Mouse (Mus musculus) retina, postnatal 1 day (tissue): Measurements from ENCODE around the gene Pdp2.
"Not testable (repeated sequence)": the region's sequence is repeated elsewhere in the genome, so short reads cannot be mapped to it uniquely, and the experiment has no call there.

Source experiments
- DNase-seq: peaks from one replicate; pipeline ENCODE4 v3.0.0-alpha.2; 2012

Pdp2 gene

DNA sequence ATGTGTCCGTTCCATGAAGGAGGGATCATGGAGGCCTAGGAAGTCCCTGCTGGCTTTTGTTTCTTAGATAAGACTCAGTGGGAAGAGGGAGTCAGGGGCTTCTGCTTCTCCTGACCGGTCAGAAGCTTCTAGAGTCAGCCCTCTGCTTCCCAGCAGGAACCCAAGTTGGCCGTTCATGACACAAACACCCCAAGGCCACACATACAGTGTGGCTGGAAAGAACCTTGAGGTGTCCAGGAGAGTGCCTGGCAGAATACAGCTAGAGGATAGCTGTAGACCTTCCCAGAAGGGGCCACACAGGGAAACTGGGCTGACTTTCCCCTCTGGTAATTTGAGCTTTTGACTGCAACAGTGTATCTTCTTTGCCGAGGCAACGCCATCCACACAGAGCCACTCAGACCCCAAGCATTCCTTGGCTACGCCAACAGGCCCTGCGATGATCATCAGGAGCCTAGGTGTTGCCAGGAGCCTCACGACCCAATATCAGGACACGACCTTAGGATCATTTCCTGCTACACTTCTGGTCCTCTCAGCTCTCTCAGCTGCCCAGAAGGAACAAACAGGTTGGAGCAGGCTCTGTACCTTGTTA, 42.0 kb downstream of the Pdp2 start:
- DNase-seq = no peak

DNA sequence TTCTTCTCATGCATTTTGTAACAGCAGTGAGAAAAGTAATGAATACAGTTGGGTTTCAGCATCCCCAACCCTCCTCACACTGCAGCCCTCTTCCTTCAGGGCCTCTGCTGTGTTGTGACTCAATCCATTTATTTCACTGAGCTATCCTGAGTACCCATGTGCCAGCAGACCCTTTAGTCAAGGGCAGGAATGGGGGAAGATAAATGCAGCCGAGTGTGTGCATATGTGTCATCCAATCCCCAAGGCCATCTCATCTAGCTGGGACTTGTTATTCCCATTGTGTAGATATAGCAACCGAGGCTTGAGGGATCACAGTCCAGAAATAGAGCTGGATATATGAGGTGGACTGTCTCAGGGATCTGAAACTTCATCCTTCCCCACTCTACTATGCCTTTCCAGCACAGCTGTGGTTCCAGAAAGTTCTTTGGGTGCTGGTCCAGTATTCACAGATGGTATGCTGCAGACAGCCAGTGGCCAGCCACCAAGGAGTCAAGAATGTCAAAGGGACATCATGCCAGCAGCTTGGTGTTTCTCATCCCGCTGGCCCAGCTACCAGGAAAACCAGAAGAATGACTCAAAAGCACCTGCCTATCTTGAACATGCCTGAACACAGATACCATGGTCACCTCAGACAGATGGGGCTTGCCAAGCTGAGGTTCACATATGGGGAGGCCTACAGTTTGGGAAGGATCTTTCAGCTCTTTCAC, 43.9 kb downstream of the Pdp2 start:
- DNase-seq = no peak

DNA sequence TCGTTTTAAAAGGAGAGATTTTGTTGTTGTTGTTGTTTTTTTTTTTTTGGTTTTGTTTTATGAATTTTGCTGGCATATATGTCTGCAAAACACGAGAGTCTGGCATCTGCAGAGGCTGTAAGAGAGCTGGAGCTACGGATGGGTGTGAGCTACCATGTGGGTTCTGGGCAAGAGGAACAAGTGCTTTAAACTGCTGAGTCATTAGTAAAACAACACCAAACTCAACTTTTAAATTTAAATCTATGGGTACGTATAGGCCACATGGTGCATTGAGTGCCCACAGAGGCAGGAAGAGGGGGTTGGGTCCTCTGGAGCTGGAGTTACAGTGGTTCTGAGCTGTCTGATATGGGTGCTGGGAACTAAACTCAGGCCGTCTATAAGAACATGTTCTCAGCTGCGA, 46.8 kb downstream of the Pdp2 start:
- no peak for DNase-seq

DNA sequence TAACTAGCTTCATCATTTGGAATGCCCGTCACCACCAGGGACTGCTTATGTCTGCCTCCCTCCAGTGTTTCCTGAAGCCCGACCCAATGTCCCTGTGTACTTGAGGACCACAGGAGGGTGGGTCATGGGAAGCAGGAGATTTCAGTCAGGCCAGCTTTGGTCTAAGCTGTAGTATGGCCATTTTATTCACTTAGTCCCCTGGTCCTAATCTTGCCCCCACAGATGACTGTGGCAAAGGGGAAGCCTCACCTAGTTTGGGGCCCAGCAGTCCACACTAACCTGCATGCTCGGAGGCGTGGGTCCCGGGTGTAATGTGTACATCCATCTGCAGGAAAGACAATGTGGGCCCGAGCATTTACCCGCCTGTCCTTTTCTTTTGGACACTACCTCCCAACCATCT, 49.0 kb downstream of the Pdp2 start:
- DNase-seq = no peak

DNA sequence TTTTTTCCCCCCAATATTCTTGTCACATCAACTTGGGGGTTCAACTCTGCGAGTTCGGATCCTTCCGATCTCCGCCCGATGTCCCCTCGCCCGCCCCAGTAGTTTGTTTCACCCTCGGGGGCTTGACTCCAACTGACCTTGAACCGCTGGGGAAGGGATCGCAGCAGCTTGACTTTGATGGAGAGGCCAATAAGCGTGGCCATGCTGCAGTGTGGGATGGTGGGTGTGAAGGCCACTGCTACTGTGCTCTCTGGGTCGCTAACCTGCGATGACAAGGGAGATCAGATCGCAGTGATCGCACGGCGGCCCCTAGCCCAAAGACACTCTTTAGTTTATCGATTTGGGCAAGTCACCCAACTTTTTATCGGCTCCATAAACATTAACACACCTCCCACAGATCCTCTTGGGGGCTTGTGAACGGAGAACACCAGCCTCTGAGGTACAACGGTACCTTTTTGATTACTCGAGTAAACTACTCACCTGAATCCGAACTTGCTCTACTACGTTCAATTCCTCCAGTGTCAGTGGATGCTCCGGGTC, 49.6 kb downstream of the Pdp2 start:
- DNase-seq = no peak

DNA sequence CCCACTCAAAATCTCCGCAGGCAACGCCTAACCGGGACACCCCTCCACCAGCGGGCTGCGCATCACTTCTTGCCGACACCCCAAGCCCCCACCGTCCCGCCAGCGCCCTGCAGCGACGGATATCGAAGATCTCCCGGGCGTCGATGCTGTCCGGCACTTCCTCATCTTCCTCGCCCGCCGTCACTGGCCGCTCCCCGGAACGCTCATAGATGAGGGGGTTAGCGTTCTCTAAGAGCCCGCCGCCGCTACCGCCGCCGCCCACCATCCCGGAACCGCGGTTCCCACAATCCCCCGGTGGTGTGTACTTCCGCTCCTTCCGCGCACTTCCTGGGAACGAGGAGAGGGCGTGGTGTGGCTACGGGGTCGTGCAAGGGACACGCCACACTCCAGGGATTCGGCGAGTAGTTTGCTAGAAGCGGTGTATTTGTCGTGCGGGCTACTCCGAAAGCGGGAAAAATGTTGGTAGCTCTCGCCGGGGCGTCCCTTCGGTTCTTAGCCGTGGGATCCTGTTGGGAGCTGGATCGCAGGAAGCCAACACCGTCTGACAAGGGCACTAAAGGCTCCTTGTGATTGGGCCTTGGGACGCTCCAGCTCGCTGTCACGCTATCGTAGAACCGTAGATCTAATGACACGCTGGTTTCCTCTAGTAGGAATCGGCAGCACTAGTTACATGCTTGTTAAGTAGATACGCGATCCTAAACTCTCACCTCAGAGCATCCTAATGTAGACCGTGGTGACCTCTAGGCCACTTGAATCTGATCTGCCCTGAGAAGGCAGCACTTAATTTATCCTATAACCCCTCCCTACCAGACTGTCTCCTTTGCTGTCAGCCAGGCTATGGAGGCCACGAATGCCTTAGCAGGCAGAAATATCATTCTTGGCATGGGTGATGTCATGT, 50.4 kb downstream of the Pdp2 start, which contains the start of gene Ciao2b:
Ciao2b (minus strand) TSS at position 540 of the 898 bp plus-strand sequence.
- peak; percentile 95 for DNase-seq

DNA sequence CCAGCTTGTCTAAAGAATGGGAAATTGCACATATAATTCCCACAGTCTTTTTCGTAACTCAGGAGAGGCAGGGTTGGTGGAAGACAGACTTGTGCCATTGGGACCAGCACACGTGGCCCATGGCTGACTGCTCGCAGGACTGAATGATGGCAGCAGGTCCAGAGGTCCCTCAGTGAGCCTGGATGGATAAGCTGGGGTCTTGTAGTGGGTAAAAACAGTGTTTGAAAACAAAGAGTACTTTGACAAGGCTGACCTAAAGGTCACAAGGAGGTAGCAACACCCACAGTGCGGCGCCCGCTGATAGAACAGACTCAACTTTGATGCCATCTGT, 51.0 kb downstream of the Pdp2 start:
- no peak for DNase-seq

DNA sequence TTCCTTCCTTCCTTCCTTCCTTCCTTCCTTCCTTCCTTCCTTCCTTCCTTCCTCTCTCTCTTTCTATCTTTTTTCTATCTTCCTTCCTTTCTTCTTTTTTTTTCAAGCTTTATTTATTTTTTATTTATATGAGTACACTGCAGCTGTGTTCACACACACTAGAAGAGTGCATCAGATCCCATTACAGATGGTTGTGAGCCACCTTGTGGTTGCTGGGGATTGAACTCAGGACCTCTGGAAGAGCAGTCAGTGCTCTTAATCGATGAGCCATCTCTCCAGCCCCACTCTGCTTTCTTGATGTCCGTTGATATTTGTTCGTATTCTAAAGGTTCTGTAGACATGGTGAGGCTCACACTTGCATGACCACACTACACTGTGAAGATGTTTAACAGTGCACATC, 52.9 kb downstream of the Pdp2 start:
- not testable (repeated sequence) for DNase-seq
